Mouse (Mus musculus) yolk sac, embryonic 10.5 days (tissue): Measurements from ENCODE around the gene Grk4.
"Not testable (repeated sequence)": the region's sequence is repeated elsewhere in the genome, so short reads cannot be mapped to it uniquely, and the experiment has no call there.

Experiments
- DNase-seq: peaks from one replicate; pipeline ENCODE4 v3.0.0-alpha.2; 2017; ENCODE audit warnings: low spot score

Gene Grk4

DNA sequence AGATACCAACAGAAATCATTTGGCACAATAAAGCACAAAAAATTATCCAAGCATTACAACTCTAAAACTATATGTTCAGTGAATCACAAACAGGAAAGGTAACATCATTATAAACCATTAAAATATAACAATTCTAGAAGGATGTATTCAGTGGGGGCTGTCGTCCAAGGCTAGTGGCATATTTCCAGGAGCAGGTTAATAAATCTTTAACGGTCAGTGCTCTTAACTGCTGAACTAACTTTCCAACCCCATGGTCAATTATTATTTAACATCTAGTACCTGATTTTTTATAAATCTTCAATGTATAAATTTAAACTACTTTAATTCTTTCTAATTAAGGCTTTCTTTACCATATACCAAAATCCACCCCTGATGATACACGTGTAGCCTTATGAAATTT, 54.2 kb downstream of the Grk4 start:
- DNase-seq: not testable (repeated sequence)

DNA sequence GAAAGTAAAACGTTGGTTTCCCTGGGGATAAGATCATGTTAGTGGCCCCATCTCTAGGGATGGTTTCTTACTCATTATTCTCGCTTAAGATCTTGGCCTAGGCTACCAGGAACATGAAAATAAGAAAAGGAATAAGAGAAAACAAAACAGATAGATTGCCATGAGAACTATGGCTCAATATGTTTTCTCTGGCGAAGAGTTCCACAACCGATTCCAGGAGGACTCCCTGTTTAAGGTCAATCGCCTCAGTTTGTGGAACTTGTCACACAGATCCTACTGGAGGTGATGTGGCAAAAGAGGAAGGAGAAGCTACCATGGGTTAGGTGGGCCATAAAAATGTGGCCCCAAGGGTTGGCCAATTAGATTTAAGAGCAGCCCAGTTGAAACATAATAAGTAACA, 54.6 kb downstream of the Grk4 start:
- no peak for DNase-seq

DNA sequence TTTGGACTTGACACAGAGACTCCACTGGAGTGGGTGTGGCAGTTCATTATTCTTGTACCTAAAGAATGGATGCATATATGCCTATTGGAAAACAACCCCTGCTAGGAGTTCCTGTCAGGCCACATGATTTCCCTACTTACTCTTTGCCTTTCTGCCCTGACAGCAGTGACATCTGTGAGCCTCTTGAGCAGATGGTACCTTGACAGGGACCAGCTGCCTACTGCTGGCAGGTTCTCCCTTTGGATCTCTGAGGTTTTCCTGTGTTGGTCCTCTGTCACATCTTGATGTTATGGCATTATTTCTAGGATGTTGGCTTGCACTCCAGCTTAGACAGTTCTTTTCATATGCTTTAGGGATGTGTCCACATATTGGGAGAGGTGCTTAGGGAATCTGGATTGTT, 69.0 kb downstream of the Grk4 start:
- DNase-seq: no peak

DNA sequence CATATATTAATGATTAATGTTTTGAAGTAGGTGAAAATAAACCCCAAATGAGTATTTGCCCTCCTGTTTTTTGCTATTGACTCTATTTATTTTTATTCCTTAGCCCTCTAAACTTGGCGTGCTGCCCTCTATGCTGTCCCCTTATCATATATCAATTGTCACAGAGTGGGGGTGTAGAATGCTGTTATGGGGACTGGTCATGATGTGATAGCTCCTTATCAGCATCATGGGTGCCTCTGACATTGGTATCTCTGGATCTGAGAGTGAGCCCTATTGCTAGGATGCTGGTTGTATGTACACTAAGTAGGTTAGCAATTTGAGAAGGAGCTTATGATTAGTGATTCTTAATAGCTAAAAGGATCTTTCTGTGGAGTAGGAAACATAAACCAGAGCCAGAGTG, 70.1 kb downstream of the Grk4 start:
- no peak for DNase-seq

DNA sequence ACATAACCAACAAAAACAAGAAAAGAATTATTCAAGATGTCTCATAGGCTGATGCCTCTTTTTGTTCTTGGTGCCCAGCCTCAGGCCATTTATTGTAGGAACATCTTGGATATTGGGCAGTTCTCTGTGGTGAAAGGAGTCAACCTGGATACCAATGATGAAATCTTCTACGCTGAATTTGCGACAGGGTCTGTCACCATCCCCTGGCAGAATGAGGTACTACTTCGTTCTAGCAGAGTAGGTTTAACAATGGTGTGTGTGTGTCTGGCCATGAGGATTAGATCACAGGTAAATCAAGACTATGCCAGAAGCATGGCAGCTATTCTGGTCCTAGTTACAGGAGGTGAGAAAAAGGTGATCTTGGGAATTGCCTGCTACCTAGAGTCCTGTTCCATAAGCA, 91.3 kb downstream of the Grk4 start:
- no peak for DNase-seq

DNA sequence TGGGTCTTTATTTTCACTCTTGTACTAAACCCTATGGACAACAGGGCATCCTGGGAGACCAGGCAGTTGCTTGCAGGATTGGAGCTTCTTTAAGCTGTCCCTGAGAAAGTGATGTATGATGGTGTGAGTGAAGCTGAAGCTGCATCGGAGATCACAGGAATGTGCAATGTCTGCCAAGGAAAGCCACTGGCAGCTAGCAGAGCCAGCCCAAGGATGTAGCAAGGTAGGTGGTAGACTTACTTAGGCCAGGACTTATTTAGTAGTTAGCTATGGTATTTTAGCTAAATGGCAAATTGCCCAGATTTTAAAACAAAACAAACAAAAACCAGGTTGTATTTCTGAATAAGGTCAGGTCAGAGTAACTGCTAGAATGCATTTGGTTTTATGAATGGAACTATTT, 98.6 kb downstream of the Grk4 start:
- no peak for DNase-seq

DNA sequence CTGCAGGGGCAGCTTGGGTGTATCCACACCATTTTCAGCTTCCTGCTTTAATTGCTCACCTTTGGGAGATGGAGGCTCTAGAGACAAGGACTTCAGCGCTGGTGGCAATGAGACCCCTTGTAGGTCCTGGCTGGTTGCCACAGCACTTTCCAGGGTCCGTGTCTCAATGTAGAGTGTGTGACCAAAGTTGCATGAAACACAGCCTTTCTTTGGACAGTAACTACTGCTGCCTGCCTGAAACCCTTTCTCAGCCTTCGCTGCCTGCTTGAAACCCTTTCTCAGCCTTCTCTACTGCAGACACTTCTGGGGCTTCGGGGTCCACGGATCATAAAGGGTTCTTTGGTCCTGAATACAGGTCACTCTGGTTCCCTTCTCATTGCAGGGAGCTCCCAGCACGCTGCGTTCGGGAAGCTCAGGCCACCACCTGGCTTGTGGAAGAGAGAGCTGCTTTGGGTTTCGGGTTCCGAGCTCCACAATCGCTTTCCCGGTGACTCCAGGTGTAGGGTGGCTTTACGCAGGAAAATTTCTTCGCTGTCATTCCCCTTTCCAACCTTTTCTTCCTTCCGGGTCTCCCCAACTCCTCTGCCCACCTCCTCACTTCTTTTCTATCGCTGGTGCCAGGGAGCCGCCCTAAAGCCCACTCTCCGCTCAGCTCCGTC, 100.8 kb downstream of the Grk4 start:
- DNase-seq: no peak

DNA sequence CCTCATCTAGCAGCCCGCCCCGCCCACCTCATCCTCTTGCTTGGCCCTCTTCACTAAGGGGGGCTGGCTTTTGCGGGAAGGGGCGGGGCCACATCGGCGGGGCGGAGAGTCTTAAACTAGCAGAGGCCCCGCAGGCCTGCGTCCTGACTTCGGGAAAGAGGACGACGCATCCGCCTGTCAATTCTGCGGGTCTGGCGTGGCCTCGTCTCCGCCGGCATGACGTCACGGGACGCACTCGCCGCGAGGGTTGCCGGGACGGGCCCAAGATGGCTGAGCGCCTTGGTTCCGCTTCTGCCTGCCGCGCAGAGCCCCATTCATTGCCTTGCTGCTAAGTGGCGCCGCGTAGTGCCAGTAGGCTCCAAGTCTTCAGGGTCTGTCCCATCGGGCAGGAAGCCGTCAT, 101.3 kb downstream of the Grk4 start, which contains the start of gene Htt:
Gene Htt (plus strand): TSS at position 232 of the 400 bp plus-strand sequence.
- DNase-seq: peak; percentile 97

DNA sequence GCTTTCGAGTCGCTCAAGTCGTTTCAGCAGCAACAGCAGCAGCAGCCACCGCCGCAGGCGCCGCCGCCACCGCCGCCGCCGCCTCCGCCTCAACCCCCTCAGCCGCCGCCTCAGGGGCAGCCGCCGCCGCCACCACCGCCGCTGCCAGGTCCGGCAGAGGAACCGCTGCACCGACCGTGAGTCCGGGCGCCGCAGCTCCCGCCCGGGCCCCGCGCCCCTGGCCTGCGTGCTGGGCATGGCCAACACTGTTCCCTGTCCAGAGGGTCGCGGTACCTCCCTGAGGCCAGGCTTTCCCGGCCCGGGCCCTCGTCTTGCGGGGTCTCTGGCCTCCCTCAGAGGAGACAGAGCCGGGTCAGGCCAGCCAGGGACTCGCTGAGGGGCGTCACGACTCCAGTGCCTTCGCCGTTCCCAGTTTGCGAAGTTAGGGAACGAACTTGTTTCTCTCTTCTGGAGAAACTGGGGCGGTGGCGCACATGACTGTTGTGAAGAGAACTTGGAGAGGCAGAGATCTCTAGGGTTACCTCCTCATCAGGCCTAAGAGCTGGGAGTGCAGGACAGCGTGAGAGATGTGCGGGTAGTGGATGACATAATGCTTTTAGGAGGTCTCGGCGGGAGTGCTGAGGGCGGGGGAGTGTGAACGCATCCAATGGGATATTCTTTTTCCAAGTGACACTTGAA, 101.9 kb downstream of the Grk4 start:
- peak; percentile 66 for DNase-seq

DNA sequence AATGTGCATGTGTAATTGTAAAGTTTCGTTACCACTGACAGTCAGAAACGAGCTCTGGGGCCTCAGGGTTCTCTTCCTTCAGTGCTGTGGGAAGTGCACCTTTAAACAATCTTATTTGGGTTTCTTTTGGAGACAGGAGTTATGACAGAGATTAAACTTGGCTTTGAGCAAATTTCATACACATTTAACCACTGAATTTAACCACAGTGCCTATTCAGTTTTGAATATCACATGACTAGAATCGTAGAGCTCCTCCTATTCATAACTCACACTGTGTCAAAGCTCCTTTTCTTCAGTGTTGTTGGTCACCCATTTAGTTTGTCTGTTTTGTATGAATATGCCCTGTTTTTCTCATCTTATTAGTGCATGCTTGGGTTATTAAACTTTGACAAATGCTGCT, 111.6 kb downstream of the Grk4 start:
- DNase-seq: no peak

DNA sequence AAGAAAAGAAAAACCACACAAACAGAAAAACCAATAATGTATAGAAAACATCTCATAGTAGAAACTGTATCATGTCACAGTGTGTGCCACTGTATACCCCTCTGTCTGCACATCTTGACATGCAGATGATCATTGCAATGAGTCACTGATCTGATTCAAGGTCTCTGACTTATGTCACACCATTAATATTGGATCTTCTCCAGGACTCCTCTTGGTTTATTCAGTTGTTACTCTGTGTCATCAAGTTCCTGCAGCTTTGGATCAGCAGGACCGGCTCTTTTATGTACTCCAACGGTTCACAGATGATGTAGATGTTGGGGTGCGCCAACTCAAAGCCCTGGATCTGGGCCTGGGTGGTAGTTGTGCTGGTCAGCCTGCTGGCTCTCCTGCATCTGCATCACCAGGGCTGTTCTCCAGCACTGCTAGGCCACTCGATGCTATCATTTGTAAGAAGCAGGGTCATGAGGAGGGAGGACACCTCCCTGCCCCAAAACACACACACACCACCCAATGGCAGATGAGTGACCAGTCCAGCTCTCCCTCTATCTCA, 112.6 kb downstream of the Grk4 start:
- no peak for DNase-seq

DNA sequence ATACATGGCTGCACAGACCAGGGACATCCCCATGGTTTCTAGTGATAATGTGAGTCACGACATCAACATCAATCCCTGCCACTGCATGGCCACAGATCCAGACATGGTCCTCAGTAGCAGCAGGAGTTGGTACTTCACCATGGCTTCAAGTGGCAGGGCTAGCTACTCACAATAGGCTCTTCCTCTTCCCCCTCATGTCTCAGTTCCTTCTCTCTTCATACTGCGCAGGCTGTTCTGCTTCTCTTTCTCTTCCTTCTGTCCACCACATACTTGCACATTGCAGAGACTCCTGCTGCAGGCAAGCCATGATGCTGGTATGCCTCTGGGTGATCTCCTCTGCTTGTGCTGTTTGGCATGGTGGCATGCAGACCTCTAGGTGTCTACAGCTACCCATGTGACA, 113.2 kb downstream of the Grk4 start:
- no peak for DNase-seq

DNA sequence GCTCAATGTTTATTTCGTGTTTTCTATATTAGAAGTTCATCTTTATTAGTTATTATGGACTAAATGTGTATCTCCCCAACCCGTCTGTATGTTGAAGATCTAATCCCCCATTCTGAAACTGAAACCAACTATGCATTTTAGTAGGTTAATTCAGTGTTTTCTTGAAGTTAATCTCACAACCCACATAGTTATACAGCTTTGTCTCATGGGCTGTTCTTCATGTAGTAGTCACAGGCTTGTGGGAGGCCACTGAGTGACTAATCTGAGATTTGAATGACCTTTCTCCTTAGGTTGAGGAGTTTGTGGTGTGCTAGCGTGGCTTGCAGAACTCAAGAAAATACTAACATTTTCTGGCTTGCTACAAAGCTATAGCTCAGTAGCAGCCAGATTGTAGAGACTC, 124.8 kb downstream of the Grk4 start:
- no peak for DNase-seq

DNA sequence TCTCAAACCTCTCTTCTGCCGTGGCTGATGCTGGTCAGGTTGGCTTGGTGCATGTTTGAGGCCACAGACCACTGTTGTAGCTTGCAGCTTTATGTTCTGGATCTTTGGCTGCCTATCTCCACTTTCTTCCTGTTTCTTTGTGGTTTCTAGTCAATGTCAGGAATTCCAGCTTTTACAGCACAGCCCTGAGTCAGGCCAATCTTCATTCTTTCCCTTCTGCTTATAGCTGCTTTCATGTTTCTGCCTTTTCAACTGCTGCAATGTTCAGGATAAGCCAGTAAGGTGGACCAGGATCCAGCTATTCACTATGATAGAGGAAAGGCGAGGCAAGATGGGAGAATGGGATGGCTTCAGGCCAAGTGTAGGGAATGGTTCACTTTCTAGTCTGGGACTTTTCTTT, 131.0 kb downstream of the Grk4 start:
- DNase-seq: no peak

DNA sequence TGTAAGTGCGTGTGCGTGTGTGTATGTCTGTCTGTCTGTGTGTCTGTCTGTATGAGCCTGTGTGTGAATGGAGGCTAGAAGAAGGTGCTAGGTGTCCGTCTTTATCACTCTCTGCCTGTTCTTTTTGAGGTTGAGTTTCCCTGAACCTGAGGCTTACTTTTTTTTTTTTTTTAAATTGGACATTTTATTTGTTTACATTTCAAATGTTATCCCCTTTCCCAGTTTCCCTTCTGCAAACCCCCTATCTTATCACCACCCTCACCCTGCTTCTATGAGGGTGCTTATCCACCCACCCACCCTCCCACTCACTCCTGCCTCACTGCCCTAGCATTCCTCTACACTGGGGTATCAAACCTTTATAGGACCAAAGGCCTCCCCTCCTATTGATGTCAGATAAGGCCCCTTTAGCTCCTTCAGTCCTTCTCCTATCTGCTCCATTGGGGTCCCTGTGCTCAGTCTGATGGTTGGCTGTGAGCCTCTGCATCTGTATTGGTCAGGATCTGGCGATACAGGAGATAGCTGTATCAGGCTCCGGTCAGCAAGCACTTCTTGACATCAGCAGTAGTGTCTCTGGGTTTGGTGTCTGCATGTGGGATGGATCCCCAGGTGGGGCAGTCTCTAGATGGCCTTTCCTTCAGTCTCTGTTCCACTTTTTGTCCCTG, 140.2 kb downstream of the Grk4 start:
- DNase-seq: no peak
